Mouse (Mus musculus) heart, embryonic 11.5 days (tissue): ENCODE measurements around the gene Il22ra2. TPM values are rescaled to one million over a fixed set of nuclear protein-coding genes. Genes with fewer than 3 reads are reported as not detected.

ENCODE experiments used
- ATAC-seq: fragments of 200-750 bp; cut with Nextera tagmentation; replicated peaks from 2 replicates; pipeline ENCODE4 v1.8.0; 2017; ENCODE audit warnings: moderate library complexity; ENCODE audit not compliant: insufficient number of reproducible peaks, low FRiP score, low TSS enrichment
- H3K27ac ChIP-seq: fragments of 300-500 bp; sonication (generic); 2 replicates; pipeline ENCODE4 v1.5.1; 2014; ENCODE audit warnings: mild to moderate bottlenecking, low read depth, low read length
- H3K27me3 ChIP-seq: fragments of 300-500 bp; sonication (generic); 2 replicates; pipeline ENCODE4 v1.6.1; 2014; ENCODE audit warnings: mild to moderate bottlenecking, low read length, mixed read lengths; ENCODE audit not compliant: control insufficient read depth, insufficient read depth
- H3K36me3 ChIP-seq: fragments of 300-500 bp; sonication (generic); 2 replicates; pipeline ENCODE4 v1.6.1; 2014; ENCODE audit warnings: mild to moderate bottlenecking, low read length, moderate library complexity, mixed read lengths; ENCODE audit not compliant: control insufficient read depth, insufficient read depth
- H3K4me1 ChIP-seq: fragments of 300-500 bp; sonication (generic); 2 replicates; pipeline ENCODE4 v1.6.1; 2014; ENCODE audit warnings: low read length; ENCODE audit not compliant: control insufficient read depth, insufficient read depth
- H3K4me2 ChIP-seq: fragments of 300-500 bp; sonication (generic); 2 replicates; pipeline ENCODE4 v1.6.1; 2014; ENCODE audit warnings: mild to moderate bottlenecking, moderate library complexity
- H3K4me3 ChIP-seq: fragments of 300-500 bp; sonication (generic); 2 replicates; pipeline ENCODE4 v1.5.1; 2014; ENCODE audit warnings: low read depth, low read length
- H3K9ac ChIP-seq: fragments of 300-500 bp; sonication (generic); 2 replicates; pipeline ENCODE4 v1.6.1; 2014; ENCODE audit warnings: mild to moderate bottlenecking, low read depth, low read length, moderate library complexity
- H3K9me3 ChIP-seq: fragments of 300-500 bp; sonication (generic); replicated peaks from 2 replicates; pipeline ENCODE4 v1.6.1; 2016; ENCODE audit warnings: low read length; ENCODE audit not compliant: control insufficient read depth
- WGBS: fragments of 180-500 bp; shearing (Covaris S2); extraction: QIAGEN DNeasy Blood & Tissue Kit; methylation state at CpG from one replicate; pipeline ENCODE4 v1.1.7; 2014; ENCODE audit not compliant: insufficient replicate concordance; 5-methylcytosine and 5-hydroxymethylcytosine counted together
- polyA plus RNA-seq: library from polyadenylated mRNA; unstranded; fragments of >200 nt; fragmentation: Nextera tagmentation; extraction: Ambion mirVana; gene quantifications from 2 replicates; pipeline ENCODE4 v1.2.1, GENCODE M21; 2014

The Il22ra2 gene
- not detected in 2 replicates for polyA plus RNA-seq

DNA sequence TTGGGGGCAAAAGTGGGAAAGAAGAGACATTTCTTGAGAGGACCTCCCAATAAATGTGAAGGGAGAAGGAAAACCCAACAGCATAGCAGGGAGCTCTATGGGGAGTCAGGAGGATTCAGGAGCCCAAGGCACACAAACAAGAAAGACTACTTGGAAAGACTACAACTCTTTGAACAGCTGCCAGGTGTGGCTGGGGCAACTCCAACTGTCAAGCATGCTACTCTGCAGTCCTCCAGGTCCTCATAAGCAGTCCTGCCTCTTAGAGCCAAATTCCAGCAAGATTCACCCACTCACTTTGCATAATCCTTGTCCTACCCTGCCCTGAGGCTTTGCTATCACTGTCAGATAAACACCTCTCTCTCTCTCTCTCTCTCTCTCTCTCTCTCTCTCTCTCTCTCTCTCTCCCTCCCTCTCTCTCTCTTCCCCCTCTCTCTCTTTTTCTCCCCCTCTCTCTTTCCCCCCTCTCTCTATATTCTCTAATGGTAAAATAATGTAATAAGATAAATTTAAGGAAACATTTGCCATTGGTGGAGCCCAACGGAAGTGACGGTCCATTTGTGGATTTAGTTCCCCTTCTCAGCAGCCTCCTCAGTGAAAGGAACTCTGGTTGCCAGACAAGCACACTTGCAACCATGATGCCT is at the start of gene Il22ra2:
Gene Il22ra2, plus strand, starts transcription at position 591 of the 641 bp plus-strand sequence.
- WGBS: 80% methylated on average over 2 of the region's 2 CpGs
- no peak within 1 kb of the TSS for H3K4me2 ChIP-seq
- no peaks in the 10 kb centered on the region for H3K9me3 ChIP-seq
- H3K27ac ChIP-seq: no peak within 1 kb of the TSS
- H3K9ac ChIP-seq: no peak within 1 kb of the TSS
- no peak within 1 kb of the TSS for H3K4me3 ChIP-seq
- no peak for ATAC-seq
- H3K27me3 ChIP-seq: no peaks in the 10 kb centered on the region
- H3K4me1 ChIP-seq: no peaks in the 10 kb centered on the region
- H3K36me3 ChIP-seq: no peaks in the 10 kb centered on the region

DNA sequence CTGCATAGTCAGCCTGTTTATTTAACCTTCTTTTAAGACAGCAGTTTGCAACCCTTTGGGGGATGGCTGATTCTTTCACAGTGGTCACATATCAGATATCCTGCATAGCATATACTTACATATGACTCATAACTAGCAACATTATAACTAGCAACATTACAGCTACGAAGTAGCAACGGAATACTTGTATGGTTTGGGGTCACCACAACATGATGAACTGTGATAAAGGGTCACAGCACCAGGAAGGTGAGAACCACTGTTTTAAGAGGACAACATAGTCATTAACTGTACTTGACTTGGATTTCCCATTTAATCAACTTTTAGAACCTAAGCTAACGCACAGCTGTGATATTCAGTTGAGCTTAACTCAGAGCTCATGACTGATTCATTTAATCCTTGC is 44.2 kb upstream of the Il22ra2 start:
- no peak overlapping the region for H3K9ac ChIP-seq
- H3K4me1 ChIP-seq: 0 out of 2 replicates have a peak, but pooled peaks cover 3% of the 10 kb centered on the region
- H3K4me2 ChIP-seq: no peak overlapping the region
- no peak overlapping the region for H3K27ac ChIP-seq
- no peaks in the 10 kb centered on the region for H3K9me3 ChIP-seq
- no peak overlapping the region for H3K4me3 ChIP-seq
- no peak for ATAC-seq
- H3K27me3 ChIP-seq: no peaks in the 10 kb centered on the region
- H3K36me3 ChIP-seq: no peaks in the 10 kb centered on the region
- 86% methylated on average over 3 of the region's 3 CpGs for WGBS

DNA sequence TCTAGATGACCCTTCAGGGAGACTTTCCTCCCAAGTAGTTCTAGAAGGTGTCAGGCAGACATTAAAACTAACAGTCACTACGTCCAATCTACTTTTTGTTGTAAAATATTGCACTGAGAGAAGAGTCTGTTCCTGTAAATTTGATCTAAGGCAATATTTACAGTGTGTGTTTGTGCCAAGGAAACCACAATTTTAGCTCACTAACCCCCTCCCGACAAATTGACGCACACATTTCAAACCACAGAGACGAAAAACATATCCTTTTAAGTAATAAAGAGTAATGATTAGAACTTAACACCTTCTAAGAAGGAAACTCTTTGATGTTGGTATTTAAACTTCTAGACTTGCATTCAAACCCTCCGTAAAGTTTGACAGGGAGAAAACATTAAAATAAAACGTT is 43.8 kb upstream of the Il22ra2 start:
- ATAC-seq: no peak
- Histone ChIP-seq H3K4me1 (0 out of 2 replicates have a peak, but pooled peaks cover 3% of the 10 kb centered on the region), H3K4me3 (no peak overlapping the region), H3K9me3 (no peaks in the 10 kb centered on the region), H3K9ac (no peak overlapping the region), H3K4me2 (no peak overlapping the region), H3K27ac (no peak overlapping the region), H3K36me3 (no peaks in the 10 kb centered on the region), H3K27me3 (no peaks in the 10 kb centered on the region)
- WGBS: 79% methylated on average over 6 of the region's 6 CpGs

DNA sequence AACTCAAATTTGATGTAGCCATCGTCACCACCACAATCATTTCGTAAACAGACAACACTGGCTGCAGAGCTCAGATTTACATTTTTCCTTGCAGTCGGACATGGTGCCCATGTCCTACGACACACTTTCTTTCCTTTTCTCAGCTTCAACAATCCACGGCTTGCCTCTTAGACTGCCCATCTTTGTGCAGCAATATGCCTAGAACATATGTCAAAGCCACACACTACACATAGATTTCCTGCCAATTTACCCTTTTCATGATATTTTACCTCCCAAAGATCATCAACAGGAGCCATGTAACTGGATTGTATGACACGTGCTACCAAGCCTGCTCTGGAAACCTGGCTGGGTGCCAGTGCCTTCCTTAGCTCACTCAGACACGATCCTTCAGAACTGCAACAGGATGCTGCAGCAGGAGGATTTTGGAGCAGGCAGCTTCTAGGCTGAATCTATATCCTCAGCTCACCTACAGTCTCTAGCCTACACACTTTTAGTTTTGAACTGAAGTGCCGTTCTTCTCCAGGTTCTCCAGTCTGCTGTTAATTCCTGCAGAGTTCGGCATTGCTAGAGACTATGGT is 43.3 kb upstream of the Il22ra2 start:
- H3K27ac ChIP-seq: no peak overlapping the region
- no peaks in the 10 kb centered on the region for H3K27me3 ChIP-seq
- 62% methylated on average over 9 of the region's 9 CpGs for WGBS
- no peaks in the 10 kb centered on the region for H3K36me3 ChIP-seq
- H3K4me2 ChIP-seq: no peak overlapping the region
- H3K9me3 ChIP-seq: no peaks in the 10 kb centered on the region
- H3K4me1 ChIP-seq: 0 out of 2 replicates have a peak, but pooled peaks cover 3% of the 10 kb centered on the region
- no peak for ATAC-seq
- no peak overlapping the region for H3K4me3 ChIP-seq
- no peak overlapping the region for H3K9ac ChIP-seq

DNA sequence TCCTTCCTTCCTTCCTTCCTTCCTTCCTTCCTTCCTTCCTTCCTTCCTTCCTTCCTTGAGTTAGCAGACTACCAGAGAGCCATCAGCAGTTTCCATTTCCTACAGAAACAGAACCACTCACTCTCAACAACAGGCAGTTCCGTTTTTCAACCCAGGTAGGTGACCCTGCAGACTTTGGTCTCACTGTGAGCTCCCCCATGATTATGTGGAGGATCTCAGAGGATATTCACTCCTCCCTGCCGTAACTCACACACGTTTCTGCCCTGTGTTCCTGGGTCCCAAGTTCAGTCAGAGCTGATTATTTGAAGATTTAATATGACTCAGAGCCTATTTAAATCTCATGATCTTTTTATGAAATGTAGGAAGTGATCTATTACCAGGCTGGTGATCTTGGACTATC is 41.1 kb upstream of the Il22ra2 start:
- H3K4me3 ChIP-seq: no peak overlapping the region
- WGBS: 72% methylated on average over 3 of the region's 3 CpGs
- ATAC-seq: no peak
- 0 out of 2 replicates have a peak, but pooled peaks cover 3% of the 10 kb centered on the region for H3K4me1 ChIP-seq
- no peaks in the 10 kb centered on the region for H3K27me3 ChIP-seq
- H3K4me2 ChIP-seq: no peak overlapping the region
- H3K9ac ChIP-seq: no peak overlapping the region
- H3K27ac ChIP-seq: no peak overlapping the region
- H3K9me3 ChIP-seq: no peaks in the 10 kb centered on the region
- H3K36me3 ChIP-seq: no peaks in the 10 kb centered on the region

DNA sequence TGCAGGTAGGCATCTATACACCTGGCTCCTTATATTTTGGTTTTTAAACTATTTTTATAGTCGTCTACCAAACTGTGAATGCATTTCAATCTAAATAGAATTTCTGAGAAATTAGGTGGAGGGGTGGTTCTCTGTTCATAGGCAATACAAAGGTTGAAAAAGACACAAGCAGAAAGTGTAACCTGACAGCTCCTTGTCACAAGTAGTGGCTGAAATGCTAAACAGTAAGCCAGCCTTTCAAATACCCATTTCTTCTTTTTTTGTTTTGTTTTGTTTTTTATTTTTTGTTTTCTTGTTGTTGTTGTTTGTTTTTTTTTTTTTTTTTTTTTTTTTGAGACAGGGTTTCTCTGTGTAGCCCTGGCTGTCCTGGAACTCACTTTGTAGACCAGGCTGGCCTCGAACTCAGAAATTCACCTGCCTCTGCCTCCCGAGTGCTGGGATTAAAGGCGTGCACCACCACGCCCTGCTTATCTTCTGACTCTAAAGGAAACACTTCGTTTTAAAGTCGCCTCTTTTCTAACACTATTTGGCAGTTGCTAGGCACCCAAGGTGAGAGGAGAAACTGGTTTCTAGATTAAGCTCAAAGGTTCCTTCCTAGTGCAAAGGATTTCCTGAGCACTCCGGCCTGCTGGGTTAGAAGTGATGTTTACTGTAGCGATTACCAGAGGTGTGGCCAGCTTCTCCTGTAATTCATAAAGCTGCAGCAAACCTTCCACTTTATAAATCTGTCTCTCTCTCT is 39.8 kb upstream of the Il22ra2 start:
- H3K4me1 ChIP-seq: 0 out of 2 replicates have a peak, but pooled peaks cover 3% of the 10 kb centered on the region
- H3K4me2 ChIP-seq: no peak overlapping the region
- H3K9ac ChIP-seq: no peak overlapping the region
- H3K4me3 ChIP-seq: no peak overlapping the region
- H3K27me3 ChIP-seq: no peaks in the 10 kb centered on the region
- H3K36me3 ChIP-seq: no peaks in the 10 kb centered on the region
- H3K27ac ChIP-seq: no peak overlapping the region
- no peaks in the 10 kb centered on the region for H3K9me3 ChIP-seq
- ATAC-seq: no peak
- WGBS: 66% methylated on average over 9 of the region's 9 CpGs

DNA sequence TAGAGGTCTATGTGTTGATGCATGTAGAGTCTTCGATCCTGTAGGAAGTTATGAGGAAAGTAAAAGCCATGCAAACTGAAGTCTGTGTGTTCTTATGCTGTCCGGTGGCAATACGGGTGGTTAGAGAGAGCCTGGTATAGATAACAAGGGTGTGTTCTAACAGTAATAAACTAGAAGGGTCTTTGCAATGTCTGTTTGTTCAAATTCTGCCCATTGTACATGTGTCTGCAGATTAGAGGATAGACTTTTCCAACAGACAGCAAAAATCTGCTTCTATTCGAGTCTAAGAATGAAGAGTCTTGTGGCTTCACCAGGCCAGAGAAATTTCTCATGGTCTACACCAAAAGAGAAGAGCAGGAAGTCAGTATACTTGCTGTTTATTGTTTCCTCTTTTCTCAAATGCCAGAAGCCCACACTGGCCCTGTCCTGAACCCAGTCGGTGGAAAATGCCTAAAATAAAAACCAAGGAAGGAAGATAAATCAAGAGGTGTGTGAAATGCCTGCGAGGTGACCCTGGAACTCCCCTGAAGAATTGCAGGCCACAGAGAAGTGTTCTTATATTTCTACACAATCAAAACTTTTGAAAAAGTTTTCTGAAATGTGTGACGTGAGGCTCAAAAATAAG is 38.9 kb upstream of the Il22ra2 start:
- no peak for ATAC-seq
- no peak overlapping the region for H3K4me3 ChIP-seq
- no peaks in the 10 kb centered on the region for H3K27me3 ChIP-seq
- 0 out of 2 replicates have a peak, but pooled peaks cover 3% of the 10 kb centered on the region for H3K4me1 ChIP-seq
- whole genome bisulfite sequencing: 65% methylated on average over 7 of the region's 7 CpGs
- no peak overlapping the region for H3K9ac ChIP-seq
- no peaks in the 10 kb centered on the region for H3K36me3 ChIP-seq
- H3K4me2 ChIP-seq: no peak overlapping the region
- peak overlapping the region; percentile 10; the same call in 1 of the 2 replicates for H3K27ac ChIP-seq
- no peaks in the 10 kb centered on the region for H3K9me3 ChIP-seq

DNA sequence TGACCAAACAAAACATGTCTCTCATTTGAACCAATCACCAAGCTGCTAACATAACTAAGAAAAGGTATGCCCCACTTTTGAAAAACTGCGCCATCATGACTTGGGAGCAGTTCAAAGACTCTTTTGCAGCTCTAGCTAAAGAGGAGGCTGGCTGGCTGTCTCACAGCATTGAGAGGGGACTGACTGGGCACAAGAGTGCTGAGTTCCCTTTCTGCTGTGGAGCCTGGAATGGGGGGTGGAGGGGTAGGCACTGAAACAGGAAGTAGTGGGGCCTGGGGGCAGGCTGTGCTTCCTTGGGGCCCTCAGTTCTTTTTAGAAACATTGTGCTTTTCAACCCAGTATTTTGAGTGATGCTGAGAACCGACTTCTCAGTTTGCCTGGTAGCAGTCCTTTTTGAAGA is 37.7 kb upstream of the Il22ra2 start:
- Histone ChIP-seq H3K9ac (no peak overlapping the region), H3K36me3 (no peaks in the 10 kb centered on the region), H3K9me3 (no peaks in the 10 kb centered on the region), H3K4me3 (no peak overlapping the region), H3K4me1 (no peaks in the 10 kb centered on the region), H3K27me3 (no peaks in the 10 kb centered on the region), H3K27ac (no peak overlapping the region), H3K4me2 (no peak overlapping the region)
- 70% methylated on average over 2 of the region's 2 CpGs for WGBS
- no peak for ATAC-seq
